Mouse (Mus musculus) kidney, embryonic 15.5 days (tissue): Measurements from ENCODE around the gene Ech1. TPM values are rescaled to one million over a fixed set of nuclear protein-coding genes. Genes with fewer than 3 reads are reported as not detected.

Source experiments
- ATAC-seq: fragments of 200-750 bp; cut with Nextera tagmentation; replicated peaks from 2 replicates; pipeline ENCODE4 v1.8.0; 2017; ENCODE audit warnings: moderate TSS enrichment; ENCODE audit not compliant: low FRiP score
- H3K27ac ChIP-seq: fragments of 300-500 bp; sonication (generic); 2 replicates; pipeline ENCODE4 v1.5.1; 2015; ENCODE audit warnings: mild to moderate bottlenecking, inconsistent platforms
- H3K27me3 ChIP-seq: fragments of 300-500 bp; sonication (generic); 2 replicates; pipeline ENCODE4 v1.6.1; 2015; ENCODE audit warnings: inconsistent platforms
- H3K36me3 ChIP-seq: fragments of 300-500 bp; sonication (generic); 2 replicates; pipeline ENCODE4 v1.6.1; 2015; ENCODE audit warnings: inconsistent platforms
- H3K4me1 ChIP-seq: fragments of 300-500 bp; sonication (generic); 2 replicates; pipeline ENCODE4 v1.6.1; 2015; ENCODE audit warnings: inconsistent platforms
- H3K4me2 ChIP-seq: fragments of 300-500 bp; sonication (generic); 2 replicates; pipeline ENCODE4 v1.6.1; 2015; ENCODE audit warnings: moderate library complexity, mild to moderate bottlenecking, inconsistent platforms
- H3K4me3 ChIP-seq: fragments of 300-500 bp; sonication (generic); replicated peaks from 2 replicates; pipeline ENCODE4 v1.5.1; 2015; ENCODE audit warnings: mild to moderate bottlenecking, inconsistent platforms
- H3K9ac ChIP-seq: fragments of 300-500 bp; sonication (generic); 2 replicates; pipeline ENCODE4 v1.6.1; 2015; ENCODE audit warnings: mild to moderate bottlenecking, inconsistent platforms
- H3K9me3 ChIP-seq: fragments of 300-500 bp; sonication (generic); replicated peaks from 2 replicates; pipeline ENCODE4 v1.6.1; 2016; ENCODE audit warnings: inconsistent platforms
- WGBS: fragments of 180-500 bp; shearing (Covaris S2); methylation state at CpG from one replicate; pipeline ENCODE4 v1.1.7; 2015; ENCODE audit warnings: mixed read lengths; 5-methylcytosine and 5-hydroxymethylcytosine counted together
- polyA plus RNA-seq: library from polyadenylated mRNA; unstranded; fragments of >200 nt; fragmentation: Nextera tagmentation; extraction: Ambion mirVana; gene quantifications from 2 replicates; pipeline ENCODE4 v1.2.1, GENCODE M21; 2015

The Ech1 gene
- polyA plus RNA-seq, 1 experiment from 2014 or later = 164 TPM

GRCm38 (mm10) chr7:28792391-28793185 is 32.4 kb upstream of the Ech1 start:
- WGBS = 78% methylated on average over 14 of the region's 14 CpGs
- no peak overlapping the region for H3K4me3 ChIP-seq

GRCm38 (mm10) chr7:28793834-28794233 is 31.2 kb upstream of the Ech1 start:
- Histone ChIP-seq H3K27ac (no peak overlapping the region), H3K4me1 (peaks cover 34% of the 10 kb centered on the region), H3K4me3 (no peak overlapping the region), H3K36me3 (no peaks in the 10 kb centered on the region), H3K4me2 (no peak overlapping the region), H3K9ac (no peak overlapping the region), H3K9me3 (no peaks in the 10 kb centered on the region), H3K27me3 (no peaks in the 10 kb centered on the region)
- ATAC-seq = no peak
- 41% methylated on average over 2 of the region's 2 CpGs for WGBS

More at GRCm38 (mm10) chr7:28792391-28793185, 32.4 kb upstream of the Ech1 start:
- no peak for ATAC-seq
- Histone ChIP-seq H3K36me3 (0 out of 2 replicates have a peak, but pooled peaks cover 4% of the 10 kb centered on the region), H3K9ac (no peak overlapping the region), H3K27ac (no peak overlapping the region), H3K9me3 (no peaks in the 10 kb centered on the region), H3K4me2 (no peak overlapping the region), H3K4me1 (peaks cover 40% of the 10 kb centered on the region), H3K27me3 (no peaks in the 10 kb centered on the region)

- H3K4me1 ChIP-seq = peaks cover 27% of the 10 kb centered on the region
- ATAC-seq = no peak
Measured at GRCm38 (mm10) chr7:28794496-28794895, 30.5 kb upstream of the Ech1 start.

GRCm38 (mm10) chr7:28795832-28796231 is 29.2 kb upstream of the Ech1 start:
- peaks cover 17% of the 10 kb centered on the region for H3K4me1 ChIP-seq
- peak overlapping the region; percentile 29; the same call in 1 of the 2 replicates for H3K4me3 ChIP-seq
- H3K9ac ChIP-seq = no peak overlapping the region
- H3K9me3 ChIP-seq = no peaks in the 10 kb centered on the region
- H3K36me3 ChIP-seq = no peaks in the 10 kb centered on the region
- 73% methylated on average over 15 of the region's 15 CpGs for WGBS
- H3K27me3 ChIP-seq = no peaks in the 10 kb centered on the region
- ATAC-seq = no peak
- peak overlapping the region; percentile 57 for H3K4me2 ChIP-seq
- H3K27ac ChIP-seq = peak overlapping the region; percentile 73

More at GRCm38 (mm10) chr7:28794496-28794895, 30.5 kb upstream of the Ech1 start:
- H3K9ac ChIP-seq = no peak overlapping the region
- no peak overlapping the region for H3K4me3 ChIP-seq
- H3K9me3 ChIP-seq = no peaks in the 10 kb centered on the region
- no peak overlapping the region for H3K27ac ChIP-seq
- H3K27me3 ChIP-seq = no peaks in the 10 kb centered on the region
- no peaks in the 10 kb centered on the region for H3K36me3 ChIP-seq
- 83% methylated on average over 3 of the region's 3 CpGs for WGBS
- no peak overlapping the region for H3K4me2 ChIP-seq

- 15% methylated on average over 32 of the region's 32 CpGs for WGBS
- Histone ChIP-seq H3K4me3 (peak overlapping the region; percentile 29), H3K9ac (peak overlapping the region; percentile 42), H3K36me3 (no peaks in the 10 kb centered on the region), H3K4me2 (peak overlapping the region; percentile 57), H3K27me3 (no peaks in the 10 kb centered on the region), H3K27ac (peak overlapping the region; percentile 73), H3K9me3 (no peaks in the 10 kb centered on the region), H3K4me1 (peaks cover 24% of the 10 kb centered on the region)
- ATAC-seq = peak; percentile 74
Measured at GRCm38 (mm10) chr7:28796562-28796975, 28.4 kb upstream of the Ech1 start.

- Histone ChIP-seq H3K27me3 (no peaks in the 10 kb centered on the region), H3K4me2 (no peak overlapping the region), H3K36me3 (no peaks in the 10 kb centered on the region), H3K27ac (no peak overlapping the region), H3K9me3 (no peaks in the 10 kb centered on the region), H3K4me3 (no peak overlapping the region), H3K9ac (no peak overlapping the region), H3K4me1 (peaks cover 55% of the 10 kb centered on the region)
- WGBS = 96% methylated on average over 9 of the region's 9 CpGs
- ATAC-seq = no peak
Measured at GRCm38 (mm10) chr7:28799994-28800393, 25.0 kb upstream of the Ech1 start.

- ATAC-seq = no peak
- Histone ChIP-seq H3K27me3 (no peaks in the 10 kb centered on the region), H3K4me1 (peaks cover 51% of the 10 kb centered on the region), H3K4me2 (peak overlapping the region; percentile 33; the same call in 1 of the 2 replicates), H3K36me3 (no peaks in the 10 kb centered on the region), H3K4me3 (no peak overlapping the region), H3K9me3 (no peaks in the 10 kb centered on the region), H3K9ac (no peak overlapping the region), H3K27ac (peak overlapping the region; percentile 97)
- 45% methylated on average over 3 of the region's 3 CpGs for WGBS
Measured at GRCm38 (mm10) chr7:28801451-28801850, 23.6 kb upstream of the Ech1 start.

- no peak overlapping the region for H3K9ac ChIP-seq
- H3K4me1 ChIP-seq = peaks cover 45% of the 10 kb centered on the region
- H3K4me3 ChIP-seq = 0 out of 2 replicates have a peak overlapping the region, but pooled peaks have one; percentile 0
- 15% methylated on average over 10 of the region's 10 CpGs for WGBS
- ATAC-seq = peak; percentile 24
- no peaks in the 10 kb centered on the region for H3K36me3 ChIP-seq
- H3K9me3 ChIP-seq = no peaks in the 10 kb centered on the region
- H3K27me3 ChIP-seq = no peaks in the 10 kb centered on the region
- H3K4me2 ChIP-seq = peak overlapping the region; percentile 33
- peak overlapping the region; percentile 97 for H3K27ac ChIP-seq
Measured at GRCm38 (mm10) chr7:28801901-28802670, 22.9 kb upstream of the Ech1 start.

GRCm38 (mm10) chr7:28802846-28803588 is 22.0 kb upstream of the Ech1 start:
- peak; percentile 84 for ATAC-seq
- Histone ChIP-seq H3K4me1 (peaks cover 50% of the 10 kb centered on the region), H3K9ac (peak overlapping the region; percentile 11; the same call in 1 of the 2 replicates), H3K4me2 (peak overlapping the region; percentile 33), H3K4me3 (0 out of 2 replicates have a peak overlapping the region, but pooled peaks have one; percentile 0), H3K36me3 (no peaks in the 10 kb centered on the region), H3K9me3 (no peaks in the 10 kb centered on the region), H3K27me3 (no peaks in the 10 kb centered on the region), H3K27ac (peak overlapping the region; percentile 97)
- WGBS = 5% methylated on average over 10 of the region's 10 CpGs

GRCm38 (mm10) chr7:28803756-28804155 is 21.3 kb upstream of the Ech1 start:
- WGBS = 19% methylated on average over 4 of the region's 4 CpGs

GRCm38 (mm10) chr7:28806869-28807268 is 18.1 kb upstream of the Ech1 start:
- WGBS = 72% methylated on average over 4 of the region's 4 CpGs
- H3K9me3 ChIP-seq = no peaks in the 10 kb centered on the region
- H3K4me2 ChIP-seq = no peak overlapping the region
- no peaks in the 10 kb centered on the region for H3K27me3 ChIP-seq
- peaks cover 1% of the 10 kb centered on the region; the same call in 1 of the 2 replicates for H3K36me3 ChIP-seq
- ATAC-seq = no peak
- H3K4me3 ChIP-seq = no peak overlapping the region
- H3K27ac ChIP-seq = no peak overlapping the region
- H3K9ac ChIP-seq = no peak overlapping the region
- H3K4me1 ChIP-seq = peaks cover 44% of the 10 kb centered on the region

More at GRCm38 (mm10) chr7:28803756-28804155, 21.3 kb upstream of the Ech1 start:
- H3K4me2 ChIP-seq = peak overlapping the region; percentile 33; the same call in 1 of the 2 replicates
- H3K9me3 ChIP-seq = no peaks in the 10 kb centered on the region
- peaks cover 53% of the 10 kb centered on the region for H3K4me1 ChIP-seq
- no peak overlapping the region for H3K9ac ChIP-seq
- no peaks in the 10 kb centered on the region for H3K36me3 ChIP-seq
- H3K27ac ChIP-seq = peak overlapping the region; percentile 97
- H3K27me3 ChIP-seq = no peaks in the 10 kb centered on the region
- ATAC-seq = no peak
- H3K4me3 ChIP-seq = no peak overlapping the region
